Mouse (Mus musculus) MEL (cell line): ENCODE measurements around the gene Fam169a.

Source experiments
- BHLHE40 ChIP-seq: IDR thresholded peaks from 2 replicates; pipeline ENCODE4 v1.6.1; 2012; ENCODE audit warnings: low read depth, mild to moderate bottlenecking, inconsistent platforms, low read length, improper control_type of control experiment, borderline replicate concordance
- GABPA ChIP-seq: IDR thresholded peaks from 2 replicates; pipeline ENCODE4 v1.6.1; 2012; ENCODE audit warnings: low read depth, mild to moderate bottlenecking, inconsistent platforms, low read length, improper control_type of control experiment, moderate library complexity
- MAX ChIP-seq: IDR thresholded peaks from 2 replicates; pipeline ENCODE4 v1.6.1; 2011; ENCODE audit warnings: low read length, improper control_type of control experiment

DNA sequence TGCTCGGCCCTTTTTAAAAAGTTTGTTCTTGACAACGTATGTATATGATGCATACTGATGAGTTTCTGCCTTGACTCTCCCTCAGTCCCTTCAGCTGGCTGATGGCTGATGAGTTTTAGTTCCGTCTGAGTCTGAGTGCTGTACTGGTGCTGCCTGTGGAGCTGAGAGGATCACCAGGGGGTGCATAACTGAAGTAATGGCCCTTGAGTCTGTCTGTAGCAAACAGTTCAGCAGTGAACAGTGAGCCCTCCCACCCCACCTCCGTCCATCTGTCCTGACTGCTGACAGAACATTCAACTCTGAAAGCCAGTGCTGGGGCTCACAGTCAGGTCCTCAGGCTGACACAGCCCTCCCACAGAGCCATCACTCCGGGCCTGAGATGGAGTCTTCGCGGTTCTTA lies 111.9 kb downstream of the Fam169a start:
- TF ChIP-seq MAX (no peak), BHLHE40 (no peak), GABPA (no peak)
